Mouse (Mus musculus): ENCODE measurements around the gene Rpp25l. TPM values are rescaled to one million over a fixed set of nuclear protein-coding genes. Genes with fewer than 3 reads are reported as not detected.
"Not testable (repeated sequence)": the region's sequence is repeated elsewhere in the genome, so short reads cannot be mapped to it uniquely, and the experiment has no call there.

Rpp25l gene
- total RNA-seq, 2 experiments from 2014 or later: 36.0 to 39.0 TPM

DNA sequence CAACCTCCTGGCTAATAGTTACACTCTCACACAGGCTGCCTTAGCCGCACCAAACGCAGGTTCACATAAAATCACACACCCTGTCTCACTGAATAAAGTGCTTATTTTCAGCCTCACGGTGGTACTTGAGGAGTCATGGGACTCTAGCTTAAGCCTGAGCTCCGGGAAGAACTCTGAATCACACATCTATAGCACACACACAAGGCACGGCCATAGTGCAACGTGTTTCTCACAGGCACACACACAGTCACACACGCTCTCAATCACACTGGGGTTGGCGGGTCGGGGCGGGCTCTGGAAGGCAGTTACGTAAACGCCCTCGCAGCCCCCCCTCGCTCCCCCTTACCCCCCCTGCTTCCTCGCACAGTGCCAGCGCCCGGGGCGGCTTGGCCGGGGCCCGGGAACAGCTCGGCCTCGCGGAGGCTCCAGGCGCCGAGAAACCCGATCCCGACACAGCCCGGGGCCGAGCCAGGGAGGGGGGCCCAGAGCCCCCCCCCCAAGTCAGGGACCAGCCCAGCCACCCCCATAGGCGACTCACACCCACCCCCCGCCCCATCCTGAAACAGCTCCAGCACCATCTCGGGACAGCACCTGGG, 14.8 kb downstream of the Rpp25l start:
- not testable (repeated sequence) for DNase-seq (ENCODE audit: low spot score in 2 of 2)

DNA sequence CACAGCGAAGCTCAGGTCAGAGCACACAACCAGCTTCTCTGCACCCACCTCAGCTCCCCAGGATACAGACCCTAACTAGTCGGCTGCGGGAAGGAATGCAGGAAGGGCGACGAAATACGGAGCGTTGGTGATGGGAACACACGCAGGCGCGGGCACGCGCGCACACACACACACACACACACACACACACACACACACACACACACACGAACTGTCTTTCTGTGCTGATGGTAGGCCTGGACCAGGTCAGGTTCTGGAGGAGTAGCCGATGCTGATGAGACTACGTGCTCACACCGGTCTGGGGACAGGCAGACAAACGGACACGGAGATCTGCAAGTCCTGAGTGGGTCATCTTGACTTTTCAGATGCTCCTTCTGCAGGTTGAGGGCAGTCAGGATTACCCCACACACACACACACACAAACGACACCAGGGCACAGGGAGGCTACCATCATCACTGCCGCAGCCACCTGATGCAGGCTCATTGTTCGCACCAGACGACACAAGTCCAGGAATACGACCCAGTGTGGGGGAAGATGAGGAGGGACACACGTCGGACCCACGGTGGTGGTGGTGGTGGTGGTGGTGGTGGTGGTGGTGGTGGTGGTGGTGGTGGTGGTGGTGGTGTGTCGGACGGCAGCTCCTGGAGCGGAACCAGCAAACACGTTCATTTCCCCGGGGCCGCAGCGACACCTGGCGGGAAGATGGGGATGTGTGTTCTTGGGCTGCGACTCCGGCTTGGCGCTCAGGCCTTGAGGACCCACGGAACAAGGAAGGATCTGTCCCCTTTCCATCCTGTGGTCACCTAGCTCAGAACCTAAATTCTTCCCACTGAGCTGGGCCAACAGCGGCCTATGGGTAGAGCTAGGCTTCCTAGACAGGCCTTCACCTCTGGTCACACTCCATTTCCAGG, 16.1 kb downstream of the Rpp25l start, which contains the start of gene Cntfr:
Cntfr (minus strand) TSS at position 160 of the 912 bp plus-strand sequence.
- peak; percentile 75 to 89 for DNase-seq (ENCODE audit: low spot score in 2 of 2)

DNA sequence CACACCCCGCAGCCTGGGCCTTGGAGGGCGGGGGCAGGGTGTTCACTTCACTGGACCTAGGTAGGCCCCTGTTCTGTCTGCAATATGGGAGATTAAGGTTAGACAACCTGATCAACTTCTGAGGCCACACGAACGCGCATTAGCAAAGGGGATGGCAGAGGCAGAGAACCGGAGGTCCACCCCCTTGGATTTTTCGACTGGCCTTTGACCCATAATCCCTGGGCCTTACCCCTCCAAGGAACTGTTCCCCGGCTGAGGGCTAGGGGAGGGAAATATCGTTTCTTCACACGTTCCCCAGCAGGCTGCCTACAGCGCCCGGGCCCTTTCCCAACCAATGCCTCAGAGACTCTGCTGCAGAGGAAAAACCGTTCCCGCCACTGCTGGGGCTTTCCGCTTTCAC, 16.9 kb downstream of the Rpp25l start:
- DNase-seq (ENCODE audit: low spot score in 2 of 2): not testable (repeated sequence)

- not testable (repeated sequence) for DNase-seq (ENCODE audit: low spot score in 2 of 2)
These were observed 17.5 kb downstream of the Rpp25l start for GRCm38 (mm10) chr4:41695800-41696199.

GRCm38 (mm10) chr4:41693511-41693910, 19.8 kb downstream of the Rpp25l start:
- not testable (repeated sequence) for DNase-seq (ENCODE audit: low spot score in 2 of 2)

DNA sequence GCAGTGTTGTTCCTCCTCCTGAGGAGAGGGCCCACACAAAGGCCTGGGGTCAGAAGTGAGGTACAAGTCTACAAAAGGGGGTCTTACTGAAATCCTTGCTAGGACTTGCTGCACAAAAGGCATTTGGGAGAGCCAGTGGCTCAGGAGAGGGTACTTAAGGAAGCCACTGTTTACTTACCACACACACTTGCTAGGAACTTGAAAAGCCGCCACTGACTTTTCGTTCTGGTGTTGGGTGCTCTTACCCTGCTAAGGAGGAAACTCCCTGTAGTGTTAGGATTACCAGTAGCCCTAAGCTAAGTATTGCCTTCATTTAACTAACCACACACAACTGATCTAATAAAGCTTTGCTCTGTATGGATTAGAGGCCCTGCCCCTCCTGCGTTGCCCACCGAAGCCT, 23.3 kb downstream of the Rpp25l start:
- DNase-seq (ENCODE audit: low spot score in 2 of 2): not testable (repeated sequence)

DNA sequence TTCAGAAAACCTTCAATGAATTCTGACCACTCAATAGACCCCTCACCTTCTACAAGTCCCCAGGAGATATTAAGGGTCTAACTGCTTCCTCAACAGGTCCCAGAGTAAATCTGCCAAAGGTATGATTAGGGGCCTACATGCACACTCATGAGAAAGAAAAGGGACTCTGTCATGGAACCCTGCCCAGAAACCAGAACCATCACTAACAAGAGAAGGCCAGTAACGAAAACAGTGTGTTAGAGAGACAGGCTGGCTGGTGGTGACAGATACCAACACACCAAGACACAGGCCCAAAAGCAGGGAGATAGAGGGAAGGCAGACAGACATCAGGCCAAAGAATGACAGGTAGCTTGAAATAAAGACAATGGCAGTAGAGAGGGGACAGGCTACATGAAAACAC, 24.8 kb downstream of the Rpp25l start:
- DNase-seq (ENCODE audit: low spot score in 2 of 2): not testable (repeated sequence)

DNA sequence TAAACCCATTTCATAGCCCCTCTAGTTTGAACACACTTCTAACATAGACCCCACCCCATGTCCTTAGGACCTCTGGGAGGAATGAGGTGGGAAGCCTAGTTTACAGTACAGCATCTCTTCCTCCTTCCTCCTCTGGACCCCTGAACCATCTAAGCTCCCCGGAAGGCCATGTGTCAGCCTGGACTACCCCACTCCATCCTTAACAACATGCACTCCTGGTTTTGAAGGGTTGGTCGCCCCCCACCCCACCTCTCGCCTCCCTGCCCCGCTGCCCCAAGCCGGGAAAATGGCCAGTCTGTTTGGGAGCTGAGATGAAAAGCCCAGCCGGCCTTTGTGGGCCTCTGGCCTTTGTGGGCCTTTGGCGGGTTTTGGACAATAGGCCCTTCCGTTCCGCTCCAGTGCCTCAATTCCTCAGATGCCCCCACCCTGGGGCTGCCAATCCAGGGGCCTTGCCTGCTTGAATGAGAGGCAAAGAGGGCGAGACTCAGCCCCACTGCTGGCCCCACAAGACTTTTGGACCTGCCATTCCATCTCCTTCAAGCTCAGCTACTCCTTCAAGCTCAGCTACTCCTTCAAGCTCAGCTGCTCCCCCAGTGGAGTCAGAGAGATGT, 27.3 kb downstream of the Rpp25l start:
- not testable (repeated sequence) for DNase-seq (ENCODE audit: low spot score in 2 of 2)

- not testable (repeated sequence) for DNase-seq (ENCODE audit: low spot score in 2 of 2)
These were observed 28.3 kb downstream of the Rpp25l start for GRCm38 (mm10) chr4:41684931-41685453.

- not testable (repeated sequence) for DNase-seq (ENCODE audit: low spot score in 2 of 2)
These were observed 29.0 kb downstream of the Rpp25l start for GRCm38 (mm10) chr4:41684131-41684930.

DNA sequence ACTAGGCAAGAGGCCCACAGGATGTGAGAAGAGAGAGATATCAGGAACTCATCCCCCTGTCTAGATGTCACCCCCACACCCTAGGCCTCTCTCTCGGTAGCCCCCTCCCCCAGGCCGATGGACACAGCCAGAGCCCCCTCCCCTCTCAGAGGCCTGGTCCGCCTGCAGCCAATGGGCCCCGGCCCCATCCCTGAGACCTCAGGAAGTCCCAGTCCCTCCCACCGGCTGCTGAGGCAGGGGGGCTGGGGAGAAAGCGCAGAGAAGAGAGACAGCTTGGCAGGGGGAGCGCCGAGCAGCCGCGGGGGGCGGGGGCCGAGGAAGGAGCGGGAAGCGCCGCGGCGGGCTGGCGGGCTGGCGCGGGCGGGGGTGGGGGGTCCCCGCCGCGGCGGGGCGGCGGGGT, 30.0 kb downstream of the Rpp25l start:
- not testable (repeated sequence) for DNase-seq (ENCODE audit: low spot score in 2 of 2)

GRCm38 (mm10) chr4:41682789-41683188, 30.5 kb downstream of the Rpp25l start:
- DNase-seq (ENCODE audit: low spot score in 2 of 2): no peak

DNA sequence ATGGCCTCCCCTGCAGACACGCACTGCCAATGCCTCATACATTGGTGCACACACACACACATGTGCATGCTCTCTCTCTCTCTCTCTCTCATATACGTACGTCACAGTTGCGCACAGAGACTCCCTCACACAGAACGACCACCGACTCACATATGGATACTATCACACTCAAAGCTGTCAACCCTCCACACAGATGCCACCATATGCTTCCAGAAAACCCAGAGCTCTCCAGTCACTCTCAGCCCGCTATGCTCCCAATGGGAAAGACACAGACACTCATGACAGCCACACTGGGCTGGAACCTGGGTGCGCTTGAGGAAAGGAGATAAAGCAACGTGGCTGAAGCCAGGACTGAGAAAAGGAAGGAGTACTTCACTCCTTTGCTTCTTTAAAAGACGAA, 31.4 kb downstream of the Rpp25l start:
- DNase-seq (ENCODE audit: low spot score in 2 of 2): peak in 1 of 2 experiments; percentile 48

DNA sequence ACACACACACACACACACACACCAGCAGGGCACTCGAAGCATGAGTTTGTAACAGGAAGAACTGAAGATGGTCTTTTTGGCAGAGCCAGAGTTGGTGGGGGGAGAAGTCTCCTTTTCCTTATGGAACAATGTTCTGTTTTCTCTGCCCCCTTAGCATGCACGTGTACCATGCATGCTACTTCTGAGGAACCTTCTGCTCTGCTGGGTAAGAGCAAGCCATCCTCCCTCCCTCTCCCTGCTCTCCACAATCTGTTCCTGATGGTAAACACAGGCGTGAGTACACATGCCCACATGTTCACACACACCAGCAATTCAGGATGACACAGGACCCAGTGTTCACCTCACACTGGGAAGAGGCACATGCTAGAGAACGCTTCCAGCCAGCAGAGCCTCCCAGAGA, 32.2 kb downstream of the Rpp25l start:
- peak; percentile 43 to 62 for DNase-seq (ENCODE audit: low spot score in 2 of 2)

DNA sequence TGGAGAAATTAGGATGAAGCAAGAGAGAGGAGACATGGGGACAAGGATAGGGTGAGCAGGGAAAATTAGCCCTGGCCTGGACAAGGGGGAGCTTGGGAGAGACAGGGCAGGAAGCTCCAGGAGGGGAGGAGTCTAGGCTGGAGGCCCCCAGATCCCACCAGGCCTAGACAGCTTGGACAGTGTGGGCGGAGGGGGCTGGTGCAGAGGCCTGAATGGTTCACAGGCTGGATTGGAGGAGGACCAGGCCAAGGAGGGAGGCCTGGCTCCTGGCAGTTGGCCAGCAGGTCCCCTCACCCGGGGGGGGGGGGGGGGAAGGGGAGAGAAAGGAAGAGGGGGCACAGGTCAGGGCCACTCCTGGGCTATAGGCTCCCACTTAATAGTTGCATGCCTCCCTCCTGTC, 34.0 kb downstream of the Rpp25l start:
- DNase-seq (ENCODE audit: low spot score in 2 of 2): no peak

DNA sequence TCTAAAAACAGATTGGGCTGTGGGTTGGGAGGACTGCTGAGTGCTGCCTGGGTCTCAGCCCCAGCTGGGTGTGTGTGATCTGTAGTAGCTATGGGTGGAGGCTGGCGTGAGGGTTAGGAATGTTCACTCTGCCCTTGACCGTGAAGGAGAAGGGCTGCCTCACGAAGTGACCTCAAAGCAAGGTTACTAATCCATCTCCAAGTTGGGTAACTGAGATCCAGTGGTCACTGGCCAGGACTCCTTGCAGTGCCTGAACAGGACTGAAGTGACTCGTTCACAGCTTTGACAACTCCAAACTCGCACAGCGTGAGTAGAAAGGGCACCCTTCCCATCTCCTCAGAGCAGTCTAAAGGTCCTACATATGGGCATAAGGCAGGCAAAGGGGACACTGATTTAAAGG, 34.5 kb downstream of the Rpp25l start:
- DNase-seq (ENCODE audit: low spot score in 2 of 2): no peak

- DNase-seq (ENCODE audit: low spot score in 2 of 2): no peak
These were observed 36.2 kb downstream of the Rpp25l start for GRCm38 (mm10) chr4:41677006-41677629.

GRCm38 (mm10) chr4:41676248-41677005, 36.9 kb downstream of the Rpp25l start:
- DNase-seq (ENCODE audit: low spot score in 2 of 2): peak in 1 of 2 experiments; percentile 15

GRCm38 (mm10) chr4:41673186-41673585, 40.1 kb downstream of the Rpp25l start:
- DNase-seq (ENCODE audit: low spot score in 2 of 2): no peak
